Mouse (Mus musculus) lung, postnatal 36 days (tissue): ENCODE data around the gene Wdr43.

Source experiments
- DNase-seq: peaks from one replicate; pipeline ENCODE4 v3.0.0; 2022; ENCODE audit warnings: mixed read lengths

Gene Wdr43

DNA sequence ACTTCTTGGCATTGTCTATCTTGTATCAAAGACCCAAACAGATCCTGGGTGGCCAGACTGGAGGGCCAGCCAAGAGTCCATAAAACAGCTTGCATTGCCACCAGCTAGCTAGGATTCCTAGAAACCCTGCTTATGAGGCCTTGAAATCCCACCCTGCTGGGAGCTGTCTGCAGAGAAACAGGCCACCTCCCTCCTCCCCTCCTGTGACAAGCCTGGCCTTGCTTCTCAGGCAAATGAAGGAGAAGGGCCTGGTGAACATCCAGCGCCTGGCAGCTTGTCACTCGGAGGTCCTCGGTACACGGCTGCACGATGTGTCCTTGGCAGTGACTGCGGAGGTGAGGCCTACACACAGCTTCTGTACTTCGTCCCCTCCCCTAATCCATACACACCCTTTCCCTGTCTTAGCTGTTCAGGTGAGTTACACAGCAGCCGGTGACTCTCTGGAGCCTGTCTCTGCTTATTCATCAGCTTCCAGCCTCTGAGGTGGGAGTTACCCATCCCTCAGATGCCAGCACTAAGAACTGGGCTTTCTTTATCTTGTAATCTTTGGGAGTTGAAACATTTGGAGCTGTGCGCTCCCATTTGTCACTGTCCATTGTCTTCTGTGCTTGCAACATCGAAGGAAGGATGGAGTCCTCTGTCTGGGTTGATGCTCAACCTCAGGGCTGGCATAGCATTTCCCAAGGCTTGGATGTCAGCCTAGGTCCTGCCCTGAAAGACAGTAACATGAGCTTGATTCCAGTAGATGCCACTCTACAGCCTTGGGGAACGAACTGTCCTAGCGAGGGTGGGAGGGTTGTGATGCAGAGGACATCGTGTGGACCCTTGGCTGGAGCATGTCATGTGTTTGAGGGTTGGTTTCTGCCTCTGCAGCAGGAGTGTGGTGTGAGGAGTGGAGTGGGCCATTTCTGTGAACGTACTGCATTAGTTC lies 90.1 kb downstream of the Wdr43 start:
- DNase-seq: no peak

DNA sequence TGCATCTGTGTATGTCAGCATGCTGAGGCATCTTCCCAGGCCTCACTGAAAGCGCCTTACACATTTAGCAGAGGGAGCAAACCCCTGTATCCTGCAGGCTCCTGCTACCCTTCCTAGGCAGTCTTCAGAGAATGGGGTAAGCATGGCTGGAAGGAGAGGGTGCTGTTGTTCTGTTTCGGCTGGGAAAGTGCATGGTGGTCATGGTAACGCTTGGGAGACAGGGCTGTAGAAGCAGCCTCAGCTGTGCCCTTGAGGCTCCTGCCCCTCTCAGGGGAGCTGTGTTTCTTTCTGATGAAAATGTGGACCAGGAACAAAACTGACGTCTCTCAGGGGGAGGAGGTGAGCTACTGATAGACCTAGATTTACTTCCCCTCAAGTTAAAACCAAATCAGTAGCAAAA lies 92.0 kb downstream of the Wdr43 start:
- no peak for DNase-seq
